Mouse (Mus musculus) ES-CJ7 (cell line): ENCODE data around the gene Hist1h2bg.
A peak's percentile ranks its signal among the peaks of the same experiment; 100 is the strongest.

Experiments used
- DNase-seq: peaks from one replicate; pipeline ENCODE4 v3.0.0; 2011; ENCODE audit warnings: low read depth, low spot score

The Hist1h2bg gene

DNA sequence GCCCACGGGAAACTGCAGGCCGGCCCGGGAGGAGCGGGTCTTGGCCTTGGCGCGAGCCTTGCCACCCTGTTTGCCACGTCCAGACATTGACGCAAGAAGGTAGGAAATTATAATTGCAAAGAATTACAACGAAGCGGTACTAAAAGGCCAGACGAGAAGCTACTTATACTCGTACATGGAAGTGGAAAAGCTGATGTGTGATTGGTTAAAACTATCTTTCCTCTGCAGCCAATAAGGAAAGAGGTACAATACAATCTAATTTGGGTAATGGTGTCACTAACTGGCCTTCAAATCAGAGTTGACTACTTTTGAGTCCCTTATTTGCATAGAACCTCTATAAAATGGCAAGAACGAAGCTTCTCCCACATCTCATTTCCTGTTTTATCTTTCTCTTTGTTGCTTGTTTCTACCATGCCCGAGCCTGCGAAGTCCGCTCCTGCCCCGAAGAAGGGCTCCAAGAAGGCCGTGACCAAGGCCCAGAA, at the start of gene Hist1h2bg, which contains the start of gene Hist1h2ae:
Hist1h2bg (plus strand) TSS at position 375 of the 482 bp plus-strand sequence.
Hist1h2ae (minus strand) TSS at position 199 of the 482 bp plus-strand sequence.
- DNase-seq, result peak; percentile 98

- peak; percentile 90 for DNase-seq
Measured at GRCm38 (mm10) chr13:23521703-23522102, 49.5 kb upstream of the Hist1h2bg start.

DNA sequence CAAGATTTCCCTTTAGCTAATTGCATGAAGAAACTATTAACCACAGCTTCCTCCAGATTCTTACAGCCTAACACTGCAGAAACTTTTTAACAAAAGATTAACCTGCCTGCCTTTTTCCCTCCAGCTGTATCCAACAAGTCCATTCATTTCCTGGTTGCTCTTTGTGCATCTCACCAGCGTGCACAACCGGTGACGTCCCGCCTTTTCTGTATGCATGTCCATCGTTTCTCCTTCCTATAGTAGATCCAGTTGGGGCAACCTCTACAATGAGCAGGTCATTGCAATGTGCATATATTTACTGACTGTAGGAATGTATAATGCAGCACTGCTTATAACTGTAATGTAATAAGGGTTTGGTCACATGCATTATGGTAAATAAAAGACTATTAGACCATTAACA, 47.2 kb upstream of the Hist1h2bg start:
- no peak for DNase-seq

GRCm38 (mm10) chr13:23524654-23525053, 46.5 kb upstream of the Hist1h2bg start:
- DNase-seq, result peak; percentile 92

GRCm38 (mm10) chr13:23525901-23526300, 45.3 kb upstream of the Hist1h2bg start:
- peak; percentile 79 for DNase-seq

DNA sequence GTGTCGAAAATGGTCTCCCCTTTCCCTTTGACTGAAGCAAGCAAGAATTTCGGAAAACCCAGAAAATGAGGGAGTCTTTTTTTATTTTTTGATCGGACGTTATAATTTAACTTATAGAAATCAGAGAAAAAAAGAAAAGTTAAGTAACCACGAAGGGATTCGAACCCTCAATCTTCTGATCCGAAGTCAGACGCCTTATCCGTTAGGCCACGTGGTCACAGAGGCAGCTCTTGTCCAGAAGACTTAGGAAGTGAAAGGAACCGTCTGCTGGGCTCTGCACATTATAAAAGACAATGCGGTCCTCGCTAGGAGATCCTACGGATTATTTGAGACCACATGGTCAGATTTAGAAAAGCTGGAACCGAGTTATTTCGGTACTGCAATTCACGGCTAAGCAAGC, 44.9 kb upstream of the Hist1h2bg start:
- DNase-seq, result peak; percentile 90

DNA sequence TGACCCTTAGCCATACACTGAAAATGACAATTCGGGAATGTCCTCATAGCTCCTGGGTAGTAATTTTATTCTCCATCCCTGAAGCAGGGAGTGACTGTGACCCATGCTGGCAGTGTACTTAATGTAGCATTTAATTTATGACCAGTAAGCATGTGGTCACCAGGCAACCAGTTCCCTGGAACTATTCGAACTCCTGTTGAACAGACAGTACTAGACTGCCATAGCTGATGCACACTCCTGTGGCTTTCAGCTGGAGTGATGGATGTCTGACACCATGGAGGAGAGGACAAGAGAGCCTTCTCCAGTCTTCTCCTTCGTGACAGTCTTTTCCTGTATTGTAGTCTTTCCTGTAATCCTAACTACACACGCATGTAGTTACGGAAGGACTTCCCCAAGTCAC, 42.2 kb upstream of the Hist1h2bg start:
- no peak for DNase-seq

DNA sequence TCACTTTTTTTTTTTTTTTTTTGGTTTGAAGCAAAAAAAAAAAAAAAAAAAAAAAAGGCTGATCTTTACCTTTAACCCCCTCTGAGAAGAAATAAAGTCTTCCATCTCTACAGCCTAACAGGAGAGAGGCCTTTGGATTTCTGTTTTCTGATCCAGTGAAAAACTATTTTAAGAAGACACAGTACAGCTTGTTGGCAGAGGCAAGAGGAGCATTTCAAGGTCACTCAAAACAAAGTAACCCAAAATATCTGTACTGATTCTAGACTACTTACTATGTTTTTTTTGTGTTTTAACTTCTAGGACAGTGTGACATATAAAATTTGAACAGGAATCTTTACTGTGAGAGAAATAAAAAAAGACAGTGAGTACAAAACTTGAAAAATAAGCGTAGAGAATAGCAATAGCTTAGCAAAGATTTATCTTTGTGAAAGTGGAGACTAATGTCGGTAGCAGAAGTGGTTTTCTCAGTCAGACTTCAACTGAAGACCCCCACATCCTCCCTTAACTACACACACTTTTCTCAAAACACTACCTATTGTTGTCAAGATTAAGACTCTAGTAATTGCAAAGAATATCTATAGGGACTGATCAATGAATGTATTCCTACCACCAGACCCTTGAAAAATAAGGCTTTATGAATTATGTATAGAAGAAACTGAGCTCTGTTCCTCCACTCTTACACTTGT, 41.6 kb upstream of the Hist1h2bg start:
- no peak for DNase-seq

GRCm38 (mm10) chr13:23530181-23530900, 40.9 kb upstream of the Hist1h2bg start:
- DNase-seq, result peak; percentile 69

DNA sequence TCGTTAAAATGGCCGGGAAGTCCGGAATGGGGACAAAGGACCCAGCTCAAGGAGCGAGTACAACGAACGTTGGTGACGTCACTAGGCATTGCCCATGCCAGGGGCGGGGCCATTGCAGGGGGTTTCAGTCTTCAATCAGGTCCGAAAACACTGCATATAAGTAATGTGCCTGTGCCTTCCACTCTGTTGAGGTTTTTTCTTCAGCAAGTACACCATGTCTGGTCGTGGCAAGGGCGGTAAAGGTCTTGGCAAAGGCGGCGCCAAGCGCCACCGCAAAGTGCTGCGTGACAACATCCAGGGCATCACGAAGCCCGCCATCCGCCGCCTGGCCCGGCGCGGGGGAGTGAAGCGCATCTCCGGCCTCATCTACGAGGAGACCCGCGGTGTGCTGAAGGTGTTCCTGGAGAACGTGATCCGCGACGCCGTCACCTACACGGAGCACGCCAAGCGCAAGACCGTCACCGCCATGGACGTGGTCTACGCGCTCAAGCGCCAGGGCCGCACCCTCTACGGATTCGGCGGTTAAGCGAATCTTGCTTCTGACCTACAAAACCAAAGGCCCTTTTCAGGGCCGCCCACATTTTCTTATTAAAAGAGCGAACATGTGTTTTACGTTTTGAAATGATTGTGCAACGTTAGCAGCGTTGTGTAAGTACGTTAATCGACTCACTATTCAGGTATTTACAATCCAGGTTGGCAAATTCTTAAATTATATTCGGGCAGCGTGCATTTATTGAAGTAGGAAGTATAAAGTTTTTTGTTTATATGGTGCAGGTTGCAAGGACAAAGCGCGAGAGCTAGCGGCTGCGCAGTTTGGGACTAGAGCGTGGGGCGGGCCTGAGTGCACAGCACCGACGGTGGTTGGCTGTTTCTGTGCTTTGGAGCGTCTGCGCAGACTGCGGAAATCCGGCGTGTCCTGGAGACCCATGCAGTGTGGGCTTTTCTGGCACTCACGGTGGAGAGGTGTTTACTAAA, 40.0 kb upstream of the Hist1h2bg start, which contains the start of gene Hist1h4h:
Hist1h4h (plus strand) TSS at position 150 of the 975 bp plus-strand sequence.
- DNase-seq, result peak; percentile 98

GRCm38 (mm10) chr13:23532262-23533075, 38.7 kb upstream of the Hist1h2bg start:
- peak; percentile 56 for DNase-seq

GRCm38 (mm10) chr13:23533560-23534367, 37.4 kb upstream of the Hist1h2bg start, which contains the start of gene Hist1h2af:
Hist1h2af (plus strand) TSS chr13:23533906.
- peak; percentile 95 for DNase-seq

DNA sequence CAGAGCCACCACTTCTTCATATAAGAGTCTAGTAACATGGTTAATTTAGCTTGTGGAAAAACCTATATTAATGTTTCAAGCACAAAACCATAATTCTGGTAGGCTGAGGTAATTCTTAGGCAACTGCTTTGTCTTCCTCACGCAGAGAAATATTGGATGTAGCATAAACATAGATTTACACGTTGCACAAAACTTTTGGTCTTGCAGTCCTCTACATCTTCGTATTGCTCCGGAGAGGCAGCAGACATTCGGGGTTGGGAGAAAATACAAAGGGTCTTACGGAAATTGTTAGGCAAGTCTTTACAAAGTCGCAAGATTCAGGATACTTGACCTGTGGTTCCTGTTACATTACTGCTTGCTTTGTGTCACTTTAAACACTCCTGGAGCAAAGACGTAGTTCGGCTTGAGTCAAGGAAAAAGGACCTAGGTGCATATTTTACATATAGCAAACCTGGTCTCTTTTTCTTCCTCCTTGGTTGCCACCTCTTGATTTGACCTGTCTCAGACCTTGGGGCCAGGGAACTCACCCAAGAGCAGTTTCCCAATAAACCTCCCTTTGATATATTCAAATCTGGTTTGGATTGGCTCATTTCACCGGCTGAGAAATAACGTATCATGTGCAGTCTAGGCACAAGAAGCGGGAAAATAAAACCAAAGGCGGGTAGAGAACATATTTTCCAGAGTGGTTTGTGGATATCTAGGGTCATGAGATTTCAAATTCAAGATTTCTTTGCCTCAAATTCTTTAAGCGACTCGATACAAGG, 36.6 kb upstream of the Hist1h2bg start:
- DNase-seq, result peak; percentile 83

DNA sequence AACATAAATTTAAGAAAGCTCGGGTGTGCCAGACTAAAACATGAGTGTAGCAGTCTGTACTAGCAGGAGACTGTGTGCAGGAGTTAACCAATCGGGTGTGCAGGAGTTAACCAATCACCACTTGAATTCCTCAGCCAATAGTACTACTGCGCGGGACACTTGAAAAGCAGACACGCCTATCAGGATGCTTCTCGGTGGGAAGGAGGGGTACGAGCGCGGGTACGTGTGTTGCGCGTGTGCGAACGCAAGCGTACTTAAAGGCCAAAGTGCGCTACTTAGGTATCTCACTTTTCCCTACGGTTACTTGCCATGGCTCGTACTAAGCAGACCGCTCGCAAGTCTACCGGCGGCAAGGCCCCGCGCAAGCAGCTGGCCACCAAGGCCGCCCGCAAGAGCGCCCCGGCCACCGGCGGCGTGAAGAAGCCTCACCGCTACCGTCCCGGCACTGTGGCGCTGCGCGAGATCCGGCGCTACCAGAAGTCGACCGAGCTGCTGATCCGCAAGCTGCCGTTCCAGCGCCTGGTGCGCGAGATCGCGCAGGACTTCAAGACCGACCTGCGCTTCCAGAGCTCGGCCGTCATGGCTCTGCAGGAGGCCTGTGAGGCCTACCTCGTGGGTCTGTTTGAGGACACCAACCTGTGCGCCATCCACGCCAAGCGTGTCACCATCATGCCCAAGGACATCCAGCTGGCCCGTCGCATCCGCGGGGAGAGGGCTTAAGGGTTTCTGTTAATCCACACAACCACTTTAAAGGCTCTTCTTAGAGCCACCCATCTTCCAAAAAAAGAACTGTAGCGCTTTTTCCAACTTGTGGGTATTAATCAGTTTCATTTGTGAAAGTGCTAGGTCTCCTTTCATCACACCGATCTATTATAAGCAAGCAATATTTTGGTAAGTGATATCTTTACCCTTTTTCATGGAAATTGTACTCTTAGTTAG, 35.8 kb upstream of the Hist1h2bg start, which contains the start of gene Hist1h3g:
Hist1h3g (plus strand) TSS at position 286 of the 939 bp plus-strand sequence.
- DNase-seq, result peak; percentile 100

GRCm38 (mm10) chr13:23536076-23536822, 34.9 kb upstream of the Hist1h2bg start:
- peak; percentile 73 for DNase-seq

DNA sequence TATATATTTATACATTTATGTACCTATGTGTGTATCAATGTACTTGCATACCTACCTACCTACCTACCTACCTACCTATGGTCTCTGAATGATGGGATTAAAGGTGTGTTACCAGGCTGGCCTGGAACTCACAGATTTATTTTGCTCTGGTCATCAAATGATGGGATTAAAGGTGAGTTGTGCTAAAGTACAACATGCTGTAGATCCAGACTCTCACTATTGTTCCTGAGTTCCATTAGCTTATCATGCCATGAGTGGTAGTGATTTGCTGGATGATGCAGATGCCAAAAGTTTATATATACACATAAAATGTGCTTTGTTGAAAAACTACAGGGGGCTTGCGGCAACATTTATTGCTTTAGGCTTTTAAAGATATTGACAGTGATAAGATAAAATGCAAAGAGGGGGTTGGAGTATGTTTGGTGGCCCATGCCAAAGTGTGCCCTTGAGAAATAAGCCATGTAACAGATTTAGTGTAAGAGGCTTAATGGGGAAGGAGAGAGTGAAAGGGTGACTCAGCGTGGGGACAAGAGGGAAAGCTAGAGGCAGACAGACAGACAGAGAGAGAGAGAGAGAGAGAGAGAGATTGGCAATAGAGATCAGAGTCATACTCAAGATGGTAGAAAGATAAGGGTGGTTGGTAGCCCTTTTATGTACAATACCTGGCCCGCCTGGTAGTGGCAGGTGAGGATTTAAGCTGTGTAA, 34.0 kb upstream of the Hist1h2bg start:
- DNase-seq, result peak; percentile 17
